Mouse (Mus musculus): ENCODE results near the gene Txnrd1. TPM values are rescaled to one million over a fixed set of nuclear protein-coding genes. Genes with fewer than 3 reads are reported as not detected.

Txnrd1 gene
- polyA plus RNA-seq, 1 experiment = 109 TPM

DNA sequence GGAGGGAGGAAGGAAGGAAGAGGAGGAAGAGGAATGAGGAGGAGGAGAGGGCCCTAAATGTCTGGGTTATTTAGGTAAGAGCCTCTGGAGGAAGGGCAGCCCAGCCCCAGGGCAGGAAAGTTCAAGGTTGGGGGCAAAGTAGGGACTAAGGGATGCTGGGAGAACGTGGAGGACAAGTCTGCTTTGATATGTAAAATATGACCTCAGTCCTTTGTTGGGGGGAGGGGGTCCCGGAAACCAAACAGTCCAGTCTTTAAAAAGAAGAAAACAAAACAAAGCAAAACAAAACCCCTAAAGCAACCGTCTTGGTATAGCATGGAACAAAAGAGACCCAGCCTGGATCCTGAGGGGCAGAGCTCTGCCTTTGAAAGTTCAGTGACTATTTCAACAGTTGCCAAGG is 24.4 kb upstream of the Txnrd1 start:
- no peak for TF ChIP-seq GATA1 (IDR thresholded peaks at IDR 0.05; ENCODE audit: low read length)

DNA sequence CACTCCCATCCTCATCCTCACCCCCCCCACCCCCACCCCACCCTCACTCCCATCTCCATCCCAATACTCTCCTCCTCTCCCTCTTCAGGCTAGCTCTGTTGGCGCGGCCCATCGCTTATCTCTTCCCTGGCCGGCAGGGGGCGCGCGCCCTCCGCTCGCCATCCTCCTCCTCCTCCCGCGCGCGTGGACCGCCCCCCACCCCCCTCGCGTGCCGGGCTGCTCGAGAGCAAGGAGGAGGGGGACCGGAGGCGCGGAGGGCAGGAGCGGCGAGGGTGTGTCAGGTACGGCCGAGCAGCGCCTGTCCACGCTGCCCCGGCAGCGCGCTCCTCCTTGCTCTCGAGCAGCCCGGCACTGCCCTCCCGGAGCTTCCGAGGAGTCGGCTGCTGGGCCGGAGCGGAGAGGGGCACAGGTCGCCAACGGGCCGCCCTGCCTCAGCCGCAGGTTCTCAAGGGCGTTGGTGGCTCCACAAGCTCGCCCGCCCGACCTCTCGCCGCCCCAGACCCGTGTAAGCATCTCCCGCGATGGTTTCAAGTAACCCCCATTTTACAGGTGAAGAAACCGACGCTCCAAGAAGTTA is 21.8 kb upstream of the Txnrd1 start:
- TF ChIP-seq GATA1 (IDR thresholded peaks at IDR 0.05; ENCODE audit: low read length) = no peak

DNA sequence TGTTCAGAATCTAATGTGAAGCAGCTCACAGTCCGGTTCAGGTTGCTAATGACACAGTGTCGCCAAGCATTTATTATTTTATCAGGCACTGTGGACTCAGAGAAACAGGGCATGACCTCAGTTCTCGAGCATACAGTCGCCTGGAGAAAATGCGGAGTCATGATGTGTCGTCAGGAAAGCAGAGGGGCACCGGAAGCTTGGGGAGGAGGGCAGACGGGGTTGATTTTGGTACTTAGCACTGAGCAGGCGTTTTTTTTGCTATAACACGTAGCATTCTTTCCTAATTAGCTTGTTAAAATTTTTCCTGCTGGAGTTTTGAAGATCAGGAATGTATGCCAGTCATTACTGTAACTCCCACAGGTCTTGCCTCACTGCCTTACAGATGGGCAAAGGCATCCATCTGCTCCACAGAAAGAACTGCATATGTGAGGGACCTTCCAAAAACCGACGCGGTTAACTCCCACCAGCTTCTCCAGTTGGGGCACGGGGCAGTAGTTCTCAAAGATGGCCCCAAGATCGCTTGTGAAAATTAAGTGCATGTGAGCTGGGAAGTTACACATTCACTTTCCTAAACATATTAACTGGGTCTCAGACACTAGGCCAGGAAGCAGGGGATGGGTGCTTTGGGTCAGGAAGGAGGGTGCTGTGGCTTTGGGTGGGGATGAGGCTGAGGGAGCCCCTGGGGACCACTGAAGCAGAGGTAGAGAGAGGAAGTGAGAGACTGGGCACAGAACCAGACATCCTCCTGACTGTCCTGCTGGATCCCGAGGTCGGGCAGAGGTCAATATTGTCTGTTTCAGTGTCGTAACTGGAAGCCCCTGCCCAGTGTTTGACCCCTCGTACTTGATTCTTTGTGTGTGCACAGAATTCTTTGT is 19.4 kb upstream of the Txnrd1 start:
- no peak for TF ChIP-seq GATA1 (IDR thresholded peaks at IDR 0.05; ENCODE audit: low read length)

DNA sequence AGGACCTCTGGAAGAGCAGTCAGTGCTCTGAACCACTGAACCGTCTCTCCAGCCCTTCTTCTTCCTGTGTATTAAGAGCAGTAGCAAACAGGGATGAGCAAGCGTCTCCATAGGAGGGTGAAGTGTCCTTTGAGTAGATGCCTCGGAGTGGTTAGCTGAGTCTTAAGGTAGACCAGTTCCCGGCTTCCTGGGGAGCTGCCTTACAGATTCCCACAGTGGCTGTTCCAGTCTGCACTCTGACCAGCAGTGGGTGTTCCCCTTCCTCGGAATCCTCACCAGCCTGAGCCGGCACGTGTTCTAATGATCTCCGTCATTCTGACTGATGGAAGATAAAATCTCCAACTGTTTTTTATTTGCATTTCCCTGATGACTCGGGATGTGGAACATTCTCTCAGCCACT is 17.3 kb upstream of the Txnrd1 start:
- no peak for TF ChIP-seq GATA1 (IDR thresholded peaks at IDR 0.05; ENCODE audit: low read length)

DNA sequence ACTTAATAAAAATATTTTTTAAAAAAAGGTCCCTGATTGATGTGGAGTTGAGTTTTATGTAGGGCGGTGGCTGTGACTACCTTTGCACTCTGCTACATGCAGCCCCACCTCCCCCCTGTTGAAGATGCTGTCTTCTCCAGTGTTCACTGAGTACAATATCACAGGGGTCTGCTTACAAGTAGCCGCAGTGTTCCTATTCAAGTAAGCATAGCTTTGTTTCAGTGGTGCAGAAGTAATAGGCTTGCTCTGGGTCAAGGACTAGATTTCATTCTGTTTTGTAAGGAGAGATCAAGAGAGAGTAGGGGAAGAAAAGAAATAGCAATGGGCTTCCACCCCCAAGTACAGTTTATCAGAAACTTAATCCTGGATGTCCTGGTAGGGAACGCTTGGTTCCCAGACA is 16.2 kb upstream of the Txnrd1 start:
- no peak for TF ChIP-seq GATA1 (IDR thresholded peaks at IDR 0.05; ENCODE audit: low read length)

DNA sequence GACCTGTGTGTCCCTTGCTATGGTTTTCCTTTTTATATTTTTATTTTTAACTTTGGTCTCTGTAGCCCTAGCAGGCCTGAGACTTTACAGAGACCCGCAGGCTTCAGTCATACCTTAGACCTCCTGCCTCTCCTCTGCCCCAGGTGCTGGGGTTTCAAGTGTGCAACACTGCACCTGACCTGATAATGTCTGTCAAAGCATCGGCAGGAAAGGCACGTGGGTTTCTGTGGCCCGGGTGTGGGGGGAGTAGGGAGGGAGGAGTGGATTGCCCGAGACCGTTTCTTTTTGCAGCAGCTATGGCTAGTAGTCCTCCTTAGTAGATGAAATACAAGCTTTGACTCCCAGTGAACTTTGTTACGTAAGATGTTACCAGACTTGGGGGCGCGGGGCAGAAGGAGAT is 15.8 kb upstream of the Txnrd1 start:
- no peak for TF ChIP-seq GATA1 (IDR thresholded peaks at IDR 0.05; ENCODE audit: low read length)

DNA sequence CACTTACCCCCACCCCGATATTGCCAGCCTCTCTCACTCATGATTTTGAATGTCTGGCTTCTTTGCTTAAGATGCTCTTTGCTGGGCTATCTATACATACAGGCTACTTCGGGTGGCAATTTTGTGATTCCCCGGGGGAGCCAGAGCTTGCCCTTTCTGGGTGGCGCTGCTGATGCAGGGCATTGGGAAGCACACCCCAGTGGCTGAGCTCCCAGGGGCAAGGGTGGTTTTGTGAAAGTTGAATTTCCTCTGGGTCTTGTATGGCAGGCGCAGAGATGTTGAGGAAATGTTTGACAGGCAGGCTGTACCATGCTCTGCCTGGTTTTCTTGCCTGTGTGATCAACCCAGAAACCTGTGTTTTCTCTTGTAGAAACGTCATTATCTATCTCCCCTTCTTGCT is 15.1 kb upstream of the Txnrd1 start:
- no peak for TF ChIP-seq GATA1 (IDR thresholded peaks at IDR 0.05; ENCODE audit: low read length)

DNA sequence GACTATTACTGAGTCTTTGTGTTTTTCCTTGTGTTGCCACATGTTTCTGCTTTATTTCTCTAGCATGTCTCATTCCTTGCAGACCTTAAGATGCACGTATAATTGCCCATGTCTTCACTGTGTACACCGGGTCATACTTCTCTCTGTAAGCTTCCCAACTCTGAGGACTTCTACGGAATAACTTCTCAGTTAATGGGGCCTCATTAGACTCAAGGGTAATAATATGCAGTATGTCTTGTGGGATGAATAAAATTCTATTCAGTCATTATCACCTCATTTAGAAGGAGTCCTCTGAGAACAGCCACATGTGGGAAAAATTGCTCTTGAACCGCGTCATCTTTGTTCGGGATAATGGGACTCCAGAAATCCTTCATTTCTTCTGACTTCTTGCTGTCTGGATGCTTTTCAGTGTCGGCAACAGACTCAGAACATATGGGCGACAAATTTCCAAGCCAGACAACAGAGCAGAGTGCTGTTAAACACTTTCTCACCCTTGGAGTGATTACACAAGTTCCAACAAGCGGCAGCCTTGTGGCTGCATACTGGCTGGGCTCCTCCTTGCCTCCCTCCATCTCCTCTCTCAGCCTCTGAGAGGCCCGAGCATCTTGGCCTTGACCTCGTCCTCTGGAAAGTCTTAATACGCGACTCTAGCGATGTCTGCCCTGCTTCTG is 10.5 kb upstream of the Txnrd1 start:
- no peak for TF ChIP-seq GATA1 (IDR thresholded peaks at IDR 0.05; ENCODE audit: low read length)

DNA sequence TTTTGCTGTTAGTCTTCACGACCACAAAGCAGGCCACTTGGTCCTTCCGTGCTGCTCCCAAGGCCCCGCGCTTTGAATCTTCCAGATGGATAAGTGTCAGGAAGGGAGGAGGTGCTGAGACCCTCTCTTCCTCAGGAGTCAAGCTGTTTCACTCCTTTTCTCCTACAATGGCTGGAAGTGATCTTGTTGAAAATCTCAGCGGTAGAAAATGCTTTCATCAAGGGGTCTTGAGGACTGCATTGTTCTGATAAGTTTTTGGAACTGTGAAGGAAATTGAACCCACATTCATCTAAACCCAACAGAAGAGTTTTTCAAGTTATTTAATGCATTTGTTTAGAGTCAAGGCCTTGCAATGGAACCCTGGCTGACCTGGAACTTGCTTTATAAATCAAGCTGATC is 10.0 kb upstream of the Txnrd1 start:
- TF ChIP-seq GATA1 (IDR thresholded peaks at IDR 0.05; ENCODE audit: low read length) = no peak

DNA sequence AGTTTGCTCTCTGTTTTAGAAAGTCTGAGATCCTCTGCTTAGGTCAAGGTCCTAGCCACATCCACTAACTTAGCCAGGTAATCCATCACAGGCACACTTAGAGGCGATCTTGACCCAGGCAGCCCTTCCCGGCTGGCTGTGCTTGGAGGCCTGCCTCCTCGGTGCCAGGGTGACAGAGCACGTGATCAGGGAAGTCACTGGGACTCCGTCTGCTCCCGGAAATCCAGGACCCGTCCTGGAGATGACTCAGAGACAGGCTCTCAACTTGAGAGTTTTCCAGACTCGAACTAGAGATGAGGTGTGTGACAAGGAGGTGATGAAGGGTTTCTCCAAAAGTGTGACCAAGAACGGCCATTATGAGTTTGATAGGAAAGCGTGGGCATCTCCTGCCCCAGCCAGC is 9.2 kb upstream of the Txnrd1 start:
- no peak for TF ChIP-seq GATA1 (IDR thresholded peaks at IDR 0.05; ENCODE audit: low read length)

DNA sequence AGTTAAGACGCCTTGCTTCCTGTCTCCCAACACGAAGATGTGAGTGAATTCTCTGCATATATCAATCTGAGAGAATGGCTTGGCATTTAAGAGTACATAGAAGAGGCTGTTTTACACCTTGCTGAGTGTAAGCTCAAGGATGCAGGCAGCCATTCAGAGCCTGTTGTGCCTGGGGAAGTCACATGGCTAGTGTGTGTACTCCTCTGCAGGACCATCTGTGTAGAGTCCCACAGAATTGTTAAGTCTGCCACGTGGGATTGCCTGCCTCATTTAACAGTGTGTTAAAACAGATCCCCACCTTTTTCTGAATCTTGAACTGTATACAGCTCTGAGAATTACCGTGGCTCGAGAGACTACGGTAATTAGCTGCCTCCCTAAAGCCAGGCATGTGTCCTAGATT is 7.2 kb upstream of the Txnrd1 start:
- no peak for TF ChIP-seq GATA1 (IDR thresholded peaks at IDR 0.05; ENCODE audit: low read length)

DNA sequence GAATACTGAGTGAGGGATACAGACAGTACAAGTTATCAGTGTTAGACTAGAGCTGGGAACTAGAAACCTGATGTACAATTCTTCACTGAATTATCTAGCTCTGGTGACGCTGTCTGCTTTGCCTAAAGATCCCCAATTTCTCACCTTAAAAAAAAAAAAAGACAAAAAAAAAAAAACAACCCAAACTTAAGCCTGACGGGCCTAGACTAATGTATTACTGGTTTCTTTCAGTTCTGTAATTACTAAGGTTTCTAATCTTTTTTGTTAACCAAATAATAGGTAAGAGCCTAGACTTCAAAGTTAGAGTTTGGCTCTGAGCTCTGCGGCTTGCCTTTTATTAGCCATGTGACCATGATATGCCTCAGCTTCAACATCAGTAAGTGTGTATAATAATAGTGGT is 2.1 kb downstream of the Txnrd1 start:
- no peak for TF ChIP-seq GATA1 (IDR thresholded peaks at IDR 0.05; ENCODE audit: low read length)

DNA sequence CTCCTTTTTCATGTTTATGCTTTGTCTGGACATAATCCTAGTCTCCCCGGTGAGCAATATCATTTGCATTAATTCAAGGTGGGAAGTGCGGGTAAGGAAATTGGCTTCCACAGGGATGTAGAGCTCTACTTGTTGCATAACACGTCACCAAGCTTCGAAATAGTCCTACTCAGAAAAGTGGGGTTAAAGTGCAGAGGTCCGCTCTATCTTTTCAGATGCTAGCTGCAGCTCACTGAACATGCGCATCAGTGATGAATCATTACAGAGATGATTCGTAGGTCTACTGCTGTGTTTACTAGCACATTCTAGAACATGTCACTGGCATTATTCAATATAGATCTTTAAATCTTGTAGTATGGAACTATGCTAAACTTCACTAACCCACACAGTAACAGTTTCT is 4.6 kb downstream of the Txnrd1 start:
- TF ChIP-seq GATA1 (IDR thresholded peaks at IDR 0.05; ENCODE audit: low read length) = no peak

DNA sequence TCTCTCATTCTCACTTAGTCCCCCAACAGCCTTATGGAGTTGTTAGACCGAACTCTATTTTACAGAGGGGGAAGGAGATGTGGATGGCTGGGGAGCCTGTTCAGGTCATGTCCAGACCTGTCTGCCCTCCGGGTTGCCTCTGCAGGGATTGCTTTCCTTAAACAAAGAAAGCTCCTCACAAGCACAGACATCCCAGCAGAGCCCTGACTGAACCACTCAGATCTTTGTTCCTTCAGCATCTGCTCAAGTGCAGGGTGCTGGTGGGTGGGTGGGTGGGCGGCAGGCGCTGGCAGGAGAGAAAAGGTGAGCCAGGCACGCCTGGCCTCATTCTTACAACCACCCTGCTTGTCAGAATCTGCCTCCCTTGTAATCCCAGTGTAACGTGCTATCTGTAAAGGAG is 10.3 kb downstream of the Txnrd1 start:
- TF ChIP-seq GATA1 (IDR thresholded peaks at IDR 0.05; ENCODE audit: low read length) = no peak

DNA sequence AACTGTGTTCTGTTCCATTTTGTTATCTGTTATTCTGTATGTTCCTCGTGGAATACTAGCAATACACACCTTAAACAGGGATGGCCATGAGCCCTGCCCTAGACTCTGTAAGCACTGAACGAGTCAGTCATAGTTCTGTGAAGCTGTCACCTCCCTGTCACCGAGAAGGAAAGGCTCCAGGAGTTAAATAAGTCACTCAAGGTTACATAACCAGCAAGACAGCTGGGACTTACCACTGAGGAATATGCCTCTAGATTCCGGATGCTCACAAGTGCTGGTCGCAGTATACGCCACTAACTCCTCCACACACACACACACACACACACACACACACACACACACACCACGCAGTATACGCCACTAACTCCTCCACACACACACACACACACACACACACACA is 11.0 kb downstream of the Txnrd1 start:
- TF ChIP-seq GATA1 (IDR thresholded peaks at IDR 0.05; ENCODE audit: low read length) = no peak

DNA sequence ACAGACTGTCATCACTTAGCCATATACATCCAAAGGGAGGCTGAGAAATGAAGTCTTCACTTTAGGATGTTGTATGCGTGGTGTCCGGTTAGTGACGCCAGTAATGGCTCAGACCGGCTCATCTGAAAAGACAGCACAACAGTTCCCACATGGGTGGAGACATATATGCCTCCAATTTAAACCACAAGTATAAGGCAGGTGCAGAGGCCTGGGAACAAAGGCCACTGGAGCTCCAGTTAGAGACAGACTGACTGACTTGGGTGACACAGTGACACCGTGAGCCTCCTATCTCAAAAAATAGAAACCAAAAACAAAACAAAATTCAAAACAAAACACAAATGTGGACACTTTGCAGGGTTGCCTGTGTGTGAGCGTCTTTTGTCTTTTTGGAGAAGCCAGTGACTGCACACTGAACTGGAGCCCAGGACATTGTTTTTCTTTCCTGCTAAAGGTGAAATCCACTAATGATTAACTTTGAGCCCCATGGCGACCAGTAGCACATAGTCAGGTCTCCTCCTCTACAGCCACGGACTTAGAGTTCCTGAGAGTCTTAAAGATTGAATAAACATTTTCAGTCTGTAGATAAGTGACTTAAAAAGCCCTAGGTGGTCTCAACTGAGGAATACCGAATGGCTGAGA is 14.2 kb downstream of the Txnrd1 start:
- TF ChIP-seq GATA1 (IDR thresholded peaks at IDR 0.05; ENCODE audit: low read length) = no peak
